Mouse (Mus musculus) spleen, postnatal 10 days (tissue): Measurements from ENCODE around the gene Smad3.

Experiments used
- DNase-seq, 2 experiments: peaks; one replicate each; pipeline ENCODE4 v3.0.0; 2021 to 2022; ENCODE audit warnings: low spot score in 2 of 2

Gene Smad3

GRCm38 (mm10) chr9:63757865-63758440 lies at the start of gene Smad3:
TSS of gene Smad3 (minus strand) at chr9:63757994.
- DNase-seq: peak; percentile 80 to 87

- DNase-seq: no peak
Measured at GRCm38 (mm10) chr9:63804847-63805246, 47.1 kb upstream of the Smad3 start.

DNA sequence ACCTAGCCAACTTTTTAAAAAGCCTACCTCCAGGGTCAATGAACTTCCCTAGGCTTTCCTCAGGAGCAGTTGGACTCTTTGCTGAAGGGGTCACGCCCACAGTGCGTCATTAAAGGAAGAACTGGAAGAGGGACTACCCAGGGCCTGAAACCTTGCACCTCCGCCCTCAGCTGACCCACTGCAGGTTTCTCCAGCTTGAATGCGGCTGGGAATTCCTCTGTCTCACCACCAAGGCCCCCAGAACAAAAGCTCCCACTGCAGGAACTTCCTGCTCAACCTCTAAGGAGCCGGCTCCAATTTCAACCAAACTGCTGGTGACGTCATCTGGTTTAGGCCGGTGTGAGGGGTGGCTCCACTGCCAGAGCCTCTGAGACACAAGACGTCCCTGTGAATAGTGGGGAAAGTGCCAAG lies 45.4 kb upstream of the Smad3 start:
- no peak for DNase-seq

DNA sequence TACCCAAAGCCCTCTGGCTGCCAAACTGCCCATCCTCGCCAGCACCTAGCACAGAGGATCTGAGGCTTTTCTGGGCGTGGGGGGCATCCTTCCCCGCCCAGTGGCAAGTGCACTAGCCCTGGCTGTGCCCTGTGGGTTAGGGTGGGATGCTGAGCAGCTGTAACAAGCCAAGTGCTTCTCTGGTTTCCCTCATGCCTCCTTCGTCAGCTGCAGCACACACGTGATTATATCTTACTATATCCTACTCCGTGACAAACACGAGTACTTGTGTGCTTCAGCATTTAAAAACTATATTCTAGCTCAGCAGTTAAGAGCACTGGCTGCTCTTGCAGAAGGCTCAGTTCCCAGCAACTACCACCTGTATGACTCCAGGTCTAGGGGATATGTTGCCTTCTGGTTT lies 44.7 kb upstream of the Smad3 start:
- DNase-seq: no peak

DNA sequence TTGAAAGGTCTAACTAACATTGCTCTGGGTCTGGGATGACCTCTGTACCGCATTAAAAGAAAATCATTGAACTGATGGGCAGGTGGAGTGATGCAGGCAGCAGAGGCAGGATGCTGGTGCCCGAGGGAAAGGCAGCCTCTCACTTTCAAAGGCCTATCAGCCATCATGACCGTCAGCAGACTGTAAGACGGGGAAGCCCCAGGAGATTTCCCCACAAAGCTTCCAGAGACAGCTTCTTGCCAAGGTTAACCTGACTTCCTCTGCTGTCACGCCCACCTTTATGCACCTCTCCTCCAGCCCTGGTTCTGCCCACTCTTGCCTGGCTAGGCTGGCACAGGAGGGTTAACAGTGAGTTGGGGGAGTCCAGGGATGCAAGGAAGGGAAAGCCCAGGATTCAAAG lies 44.3 kb upstream of the Smad3 start:
- no peak for DNase-seq

GRCm38 (mm10) chr9:63796429-63796828 lies 38.6 kb upstream of the Smad3 start:
- DNase-seq: no peak

GRCm38 (mm10) chr9:63793731-63794495 lies 36.1 kb upstream of the Smad3 start:
- no peak for DNase-seq

GRCm38 (mm10) chr9:63791716-63792115 lies 33.9 kb upstream of the Smad3 start:
- DNase-seq: no peak

- DNase-seq: peak in 1 of 2 experiments; percentile 29
Measured at GRCm38 (mm10) chr9:63791275-63791674, 33.5 kb upstream of the Smad3 start.

DNA sequence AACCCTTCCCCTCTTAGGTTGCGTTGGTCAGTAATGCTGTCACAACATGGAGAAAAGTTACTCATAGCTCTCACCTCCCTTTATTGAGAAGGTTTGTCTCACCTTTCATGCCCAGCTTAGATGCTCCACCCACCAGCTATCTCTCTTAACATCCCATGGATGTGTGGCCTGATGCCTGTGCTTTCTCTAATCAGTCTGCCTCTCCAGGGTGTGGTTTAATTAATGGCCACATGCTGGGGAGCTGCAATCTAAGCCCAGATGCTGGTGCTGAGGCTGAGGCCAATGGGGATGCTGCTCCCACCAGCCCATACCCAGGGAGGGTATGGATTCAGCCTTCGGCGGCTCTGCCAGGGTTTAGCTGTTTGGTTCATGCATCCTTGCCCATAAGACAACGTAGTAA lies 32.4 kb upstream of the Smad3 start:
- DNase-seq: no peak

- DNase-seq: no peak
Measured at GRCm38 (mm10) chr9:63789386-63789785, 31.6 kb upstream of the Smad3 start.

- no peak for DNase-seq
Measured at GRCm38 (mm10) chr9:63787606-63788005, 29.8 kb upstream of the Smad3 start.

- no peak for DNase-seq
Measured at GRCm38 (mm10) chr9:63787086-63787485, 29.3 kb upstream of the Smad3 start.

DNA sequence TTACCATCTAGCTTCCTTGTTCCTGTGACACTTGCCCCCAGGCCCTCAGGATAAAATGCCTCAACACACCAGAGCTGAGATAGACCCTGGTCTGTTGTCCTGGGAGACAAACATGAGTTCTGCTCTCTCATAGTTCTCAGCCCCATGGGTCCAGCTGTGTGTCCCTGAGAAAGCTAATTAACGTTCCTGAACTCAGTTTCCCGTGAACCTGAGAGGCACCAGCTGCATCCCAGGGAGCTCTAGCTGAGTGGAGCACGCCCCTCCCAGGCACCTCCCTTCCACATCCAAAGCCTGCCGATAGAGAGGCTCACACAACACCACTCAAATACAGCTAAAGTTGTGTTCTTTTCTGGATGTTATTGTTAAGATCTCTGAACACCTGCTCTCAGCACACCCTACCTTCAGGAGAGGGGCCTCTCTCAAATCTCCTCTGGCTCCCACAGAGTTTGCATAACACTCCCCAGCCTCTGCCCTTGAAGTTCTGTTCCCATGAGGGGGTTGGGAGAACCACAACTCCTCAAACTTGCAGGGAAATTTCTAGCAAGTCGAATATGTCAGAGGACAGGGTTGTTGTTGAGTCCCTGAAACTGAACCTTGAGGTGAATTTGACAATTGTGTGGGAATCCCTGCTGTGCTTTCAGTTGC lies 28.4 kb upstream of the Smad3 start:
- DNase-seq: no peak

DNA sequence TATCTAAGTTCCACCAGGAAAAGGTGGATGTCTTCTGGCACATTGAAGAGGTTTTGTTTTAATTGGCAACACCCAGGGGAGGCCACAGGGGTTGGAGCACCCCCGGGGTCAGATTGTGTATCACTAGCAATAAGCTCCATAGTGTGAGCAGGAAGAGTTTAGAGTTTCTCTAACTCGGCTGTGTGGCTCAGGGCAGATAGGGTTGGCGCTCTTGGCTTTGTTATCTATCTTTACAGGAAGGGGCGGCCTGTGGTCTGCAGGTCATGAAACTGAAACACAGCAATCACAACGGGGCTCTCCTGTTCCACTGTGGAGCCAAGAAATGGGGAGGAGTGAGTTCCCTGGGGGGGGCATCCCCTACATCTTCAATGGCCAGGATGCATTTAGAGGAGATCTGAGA lies 27.7 kb upstream of the Smad3 start:
- DNase-seq: peak in 1 of 2 experiments; percentile 39

DNA sequence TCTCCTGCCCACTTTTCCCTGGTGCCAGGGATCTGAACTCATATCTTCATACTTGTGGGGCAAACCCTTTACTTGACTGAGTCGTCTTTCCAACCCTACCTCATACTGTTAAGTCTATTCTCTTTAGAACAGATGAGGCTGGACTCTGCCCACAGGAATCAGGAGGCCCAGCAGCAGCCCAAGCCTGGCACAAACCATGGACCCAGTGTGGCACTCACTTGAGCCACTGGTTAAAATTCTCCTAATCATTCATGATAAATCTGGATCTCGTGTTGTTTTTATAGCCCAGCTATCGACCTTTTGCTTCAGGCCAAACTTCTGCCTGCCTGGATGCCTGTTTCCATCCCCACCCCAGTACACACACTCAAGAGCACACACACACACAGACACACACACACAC lies 26.8 kb upstream of the Smad3 start:
- DNase-seq: no peak

DNA sequence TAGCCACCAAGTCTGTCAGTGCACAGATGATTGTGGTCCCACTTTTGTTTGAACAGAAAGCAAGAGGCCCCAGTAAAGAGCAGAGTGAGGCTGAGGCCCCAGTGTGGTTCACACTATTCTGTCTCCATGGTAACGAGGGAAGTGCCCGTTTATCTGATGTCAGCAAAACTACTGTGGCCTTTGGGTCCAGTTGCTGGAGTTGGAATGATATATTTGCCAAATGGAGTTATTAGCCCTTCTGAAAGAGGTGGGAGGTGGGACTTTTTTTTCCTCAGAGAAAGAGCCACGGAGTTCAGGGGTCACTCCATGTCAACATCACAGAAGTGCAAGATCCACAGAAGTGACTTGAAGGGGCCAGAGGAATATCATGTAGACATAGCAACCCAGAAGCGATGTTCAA lies 24.9 kb upstream of the Smad3 start:
- no peak for DNase-seq

GRCm38 (mm10) chr9:63781714-63782464 lies 24.1 kb upstream of the Smad3 start:
- no peak for DNase-seq

DNA sequence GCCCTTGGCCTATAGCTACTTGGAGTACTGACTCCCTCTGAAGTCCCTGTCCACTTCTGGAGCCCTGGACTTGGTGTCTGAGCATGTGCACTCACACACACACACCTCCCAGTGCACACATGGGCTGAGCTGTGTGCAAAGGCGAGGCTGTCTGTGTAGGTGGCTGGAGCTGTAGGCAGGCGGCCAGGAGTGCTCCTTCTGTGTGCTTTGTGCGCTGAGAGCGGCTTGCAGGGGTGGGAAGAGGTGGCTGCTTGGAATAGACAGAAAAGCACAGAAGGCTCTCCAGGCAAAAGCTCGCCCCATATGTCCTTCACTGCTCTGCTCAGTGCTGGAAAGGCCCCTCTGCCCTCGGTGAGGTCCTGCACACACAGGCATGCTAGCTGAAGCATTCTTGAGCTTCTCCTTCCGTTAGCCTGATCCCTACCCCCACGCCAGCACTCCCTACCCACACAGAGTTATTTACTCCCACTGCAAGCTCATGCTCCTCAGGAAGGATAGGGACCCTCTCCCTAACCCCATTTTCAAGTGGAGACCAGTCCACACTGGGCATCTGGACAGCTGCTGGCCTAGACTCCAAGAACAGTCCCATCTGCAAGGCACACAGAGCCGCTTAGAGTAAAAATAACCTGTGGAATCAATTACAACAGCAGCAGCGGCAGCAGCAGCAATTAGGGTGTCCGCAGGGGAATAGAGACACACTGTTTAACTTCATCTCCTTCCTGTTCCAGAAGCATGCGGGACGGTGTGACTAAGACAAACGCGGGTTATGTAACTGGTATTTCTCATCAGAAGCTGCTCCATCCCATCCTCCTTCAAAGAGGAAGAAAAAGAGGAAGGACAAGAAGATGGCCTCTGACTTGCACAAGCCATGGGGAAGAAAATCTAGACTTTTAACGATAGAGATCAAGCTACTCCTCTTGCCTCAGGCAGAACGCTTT lies 22.4 kb upstream of the Smad3 start:
- DNase-seq: no peak

- DNase-seq: no peak
Measured at GRCm38 (mm10) chr9:63776735-63777134, 18.9 kb upstream of the Smad3 start.

DNA sequence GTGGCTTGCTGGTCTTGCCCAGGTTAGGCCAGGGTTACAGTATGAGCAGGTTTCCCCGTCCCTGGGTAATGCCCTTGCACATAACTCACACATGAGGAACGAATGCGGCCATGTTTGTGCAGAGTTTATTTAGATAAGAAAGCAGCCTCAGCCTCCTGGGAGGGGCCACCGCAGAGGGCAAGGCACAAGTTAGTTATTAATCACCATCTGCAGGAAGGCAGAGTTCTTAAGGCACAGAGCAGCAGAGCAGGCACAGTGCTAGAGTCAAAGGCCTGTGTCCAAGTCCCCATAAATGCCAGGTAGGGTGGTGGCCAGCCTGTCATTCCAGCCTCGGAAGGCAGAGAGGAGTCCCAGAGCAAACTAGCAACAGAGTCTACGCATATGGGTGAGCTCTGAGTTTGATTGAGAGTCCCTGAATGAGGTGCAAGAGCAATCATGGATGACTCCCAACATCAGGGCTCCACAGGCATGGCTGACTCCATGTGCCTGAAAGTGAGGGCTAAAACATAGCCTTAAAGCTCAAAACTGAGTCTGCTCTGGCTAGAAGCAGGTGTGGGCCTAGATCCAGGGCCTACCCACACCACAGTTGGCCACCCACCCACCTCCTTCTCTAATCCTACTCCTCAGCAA lies 17.2 kb upstream of the Smad3 start:
- DNase-seq: no peak
